Mouse (Mus musculus) adipocyte (in vitro differentiated cells): ENCODE results near the gene Gpr31b.
A peak's percentile ranks its signal among the peaks of the same experiment; 100 is the strongest.
"Not testable (repeated sequence)": the region's sequence is repeated elsewhere in the genome, so short reads cannot be mapped to it uniquely, and the experiment has no call there.

Experiments used
- DNase-seq: peaks from one replicate; pipeline ENCODE4 v3.0.0-alpha.2; 2016; ENCODE audit warnings: low spot score

Gpr31b gene

DNA sequence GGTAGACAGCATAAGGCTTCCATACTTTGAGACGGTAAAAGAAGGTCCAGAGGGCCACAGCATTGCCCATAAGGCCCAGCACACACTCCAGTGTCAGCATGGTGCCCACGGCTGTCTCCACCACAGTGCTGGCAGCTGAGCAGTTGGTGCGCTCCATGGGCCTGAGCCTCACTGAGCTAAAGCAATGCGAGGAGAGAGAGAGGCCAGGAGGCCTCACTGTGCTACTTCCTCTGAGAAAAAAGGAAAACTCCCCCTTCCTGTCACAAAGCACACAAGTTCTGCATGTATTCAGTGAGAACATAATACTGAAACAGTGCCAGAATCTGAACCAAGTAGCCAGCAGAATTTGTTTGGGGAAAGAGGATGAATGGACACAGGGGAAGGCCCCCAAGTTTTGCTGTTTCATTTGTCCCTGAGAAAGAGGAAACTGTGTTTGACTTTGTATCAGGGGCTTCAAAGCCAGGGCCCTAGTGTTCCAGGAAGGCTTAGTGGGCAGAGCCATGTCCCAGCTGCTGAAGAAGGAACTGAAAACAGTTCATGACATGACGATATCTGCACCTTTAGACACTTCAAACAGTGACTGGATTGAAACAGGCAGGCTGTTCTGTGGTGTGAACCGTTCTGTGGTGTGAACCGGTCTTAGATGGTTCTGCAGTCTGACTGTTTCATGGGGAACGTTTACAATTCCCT, at the start of gene Gpr31b:
Gene Gpr31b, minus strand, starts transcription at position 173 of the 690 bp plus-strand sequence.
- DNase-seq: not testable (repeated sequence)

DNA sequence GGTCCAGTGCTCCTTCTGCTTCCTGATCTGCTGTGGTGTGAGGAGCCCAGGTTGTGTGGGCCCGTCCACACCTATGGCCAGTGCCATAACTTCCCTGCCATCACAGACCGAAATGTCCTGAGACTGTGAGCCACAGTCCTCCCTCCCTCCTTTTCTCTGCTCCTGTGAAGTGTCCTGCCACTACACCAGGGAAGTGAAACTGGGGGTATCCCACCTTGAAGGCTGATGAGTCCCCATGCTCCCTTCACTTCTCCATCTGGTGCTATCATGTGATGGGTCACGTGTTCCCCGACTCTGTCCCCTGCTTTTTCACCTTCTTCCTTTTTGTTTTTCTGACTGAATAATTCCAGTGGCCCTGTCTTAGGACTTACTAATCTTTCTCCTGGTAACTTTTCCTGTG, 40.9 kb upstream of the Gpr31b start:
- DNase-seq: not testable (repeated sequence)

GRCm38 (mm10) chr17:13092100-13092764, 40.1 kb upstream of the Gpr31b start:
- not testable (repeated sequence) for DNase-seq

- DNase-seq: not testable (repeated sequence)
Measured at GRCm38 (mm10) chr17:13091510-13091909, 39.4 kb upstream of the Gpr31b start.

- not testable (repeated sequence) for DNase-seq
Measured at GRCm38 (mm10) chr17:13069227-13069626, 17.1 kb upstream of the Gpr31b start.

DNA sequence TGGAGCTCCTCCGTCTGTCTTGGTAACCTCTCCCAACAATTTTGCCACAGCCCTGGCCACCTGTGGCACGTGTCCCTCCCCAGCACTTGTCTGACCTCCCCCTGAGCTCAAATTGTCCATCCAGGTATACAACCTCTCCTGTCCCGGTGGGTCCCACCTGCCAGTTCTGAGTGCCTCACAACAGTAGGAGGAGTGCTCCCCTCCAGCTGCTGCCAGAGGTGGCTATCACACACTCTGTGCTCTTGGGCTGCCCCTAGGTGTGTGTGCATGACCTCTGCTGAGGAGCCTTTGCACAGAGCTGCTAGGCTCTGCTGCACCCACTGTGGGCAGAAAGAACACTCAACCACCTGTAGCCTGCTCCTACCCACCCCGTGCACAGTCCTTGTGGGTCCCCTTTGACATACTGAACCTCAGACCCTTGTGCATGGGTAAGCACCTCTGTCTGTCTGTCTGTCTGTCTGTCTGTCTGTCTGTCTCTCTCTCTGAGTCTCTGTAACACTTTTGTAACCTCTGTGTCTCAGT, 15.8 kb upstream of the Gpr31b start:
- not testable (repeated sequence) for DNase-seq

- not testable (repeated sequence) for DNase-seq
Measured at GRCm38 (mm10) chr17:13062882-13063281, 10.8 kb upstream of the Gpr31b start.

DNA sequence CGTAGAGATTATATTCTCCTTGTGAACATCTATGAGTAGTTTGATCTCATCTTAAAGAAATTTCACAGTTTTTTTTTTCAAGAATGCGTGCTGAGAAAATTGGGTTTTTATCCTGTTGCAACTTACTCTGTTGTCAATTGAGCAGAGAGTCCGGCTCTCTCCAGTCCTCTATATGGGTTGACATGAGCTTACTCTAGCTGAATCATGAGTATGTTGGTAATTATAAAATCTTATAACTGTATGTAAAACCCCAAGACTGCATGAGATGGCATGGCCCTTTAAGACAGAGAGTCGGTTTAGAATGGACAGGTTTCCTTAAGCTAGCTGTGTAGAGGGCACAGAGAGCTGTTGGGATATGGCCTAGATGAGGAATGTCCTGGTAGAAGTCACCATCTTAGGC, 8.7 kb upstream of the Gpr31b start, which contains the start of gene Tcp10b:
Gene Tcp10b, plus strand, starts transcription at position 301 of the 400 bp plus-strand sequence.
- not testable (repeated sequence) for DNase-seq

GRCm38 (mm10) chr17:13043846-13044673, 8.0 kb downstream of the Gpr31b start:
- peak; percentile 74 for DNase-seq

- DNase-seq: not testable (repeated sequence)
Measured at GRCm38 (mm10) chr17:13036627-13037192, 15.4 kb downstream of the Gpr31b start.

DNA sequence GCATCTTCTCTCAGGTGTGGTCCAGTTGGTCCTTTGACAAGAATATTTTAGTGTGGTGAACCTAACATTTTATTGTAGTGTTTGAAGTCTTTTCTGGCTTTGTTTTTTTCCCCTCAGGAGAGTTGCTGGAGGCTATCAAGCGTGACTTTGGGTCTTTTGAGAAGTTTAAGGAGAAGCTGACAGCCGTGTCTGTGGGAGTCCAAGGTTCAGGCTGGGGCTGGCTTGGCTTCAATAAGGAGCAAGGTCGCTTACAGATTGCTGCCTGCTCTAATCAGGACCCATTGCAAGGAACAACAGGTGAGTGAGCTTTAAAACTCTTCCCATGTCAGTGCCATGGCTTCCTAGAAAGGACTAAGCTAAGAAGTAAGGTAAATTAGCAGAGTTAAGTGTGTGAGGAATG, 38.8 kb downstream of the Gpr31b start:
- DNase-seq: no peak

DNA sequence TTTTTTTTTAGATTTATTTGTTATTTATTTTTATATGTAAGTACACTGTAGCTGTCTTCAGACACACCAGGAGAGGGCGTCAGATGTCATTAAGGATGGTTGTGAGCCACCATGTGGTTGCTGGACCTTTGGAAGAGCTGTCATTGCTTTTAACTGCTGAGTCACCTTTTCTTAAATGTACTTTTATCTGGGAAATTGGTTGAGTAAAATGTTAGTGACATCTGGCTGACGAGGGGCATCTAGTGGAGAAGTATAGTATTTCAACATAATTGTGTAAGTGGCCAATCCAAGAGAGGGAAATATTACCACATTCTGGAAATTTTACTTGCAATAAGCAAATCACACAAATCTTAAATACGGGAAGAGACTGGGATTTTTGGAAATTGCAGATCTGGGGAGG, 42.2 kb downstream of the Gpr31b start:
- DNase-seq: peak; percentile 90

- peak; percentile 35 for DNase-seq
Measured at GRCm38 (mm10) chr17:13008528-13008927, 43.6 kb downstream of the Gpr31b start.

DNA sequence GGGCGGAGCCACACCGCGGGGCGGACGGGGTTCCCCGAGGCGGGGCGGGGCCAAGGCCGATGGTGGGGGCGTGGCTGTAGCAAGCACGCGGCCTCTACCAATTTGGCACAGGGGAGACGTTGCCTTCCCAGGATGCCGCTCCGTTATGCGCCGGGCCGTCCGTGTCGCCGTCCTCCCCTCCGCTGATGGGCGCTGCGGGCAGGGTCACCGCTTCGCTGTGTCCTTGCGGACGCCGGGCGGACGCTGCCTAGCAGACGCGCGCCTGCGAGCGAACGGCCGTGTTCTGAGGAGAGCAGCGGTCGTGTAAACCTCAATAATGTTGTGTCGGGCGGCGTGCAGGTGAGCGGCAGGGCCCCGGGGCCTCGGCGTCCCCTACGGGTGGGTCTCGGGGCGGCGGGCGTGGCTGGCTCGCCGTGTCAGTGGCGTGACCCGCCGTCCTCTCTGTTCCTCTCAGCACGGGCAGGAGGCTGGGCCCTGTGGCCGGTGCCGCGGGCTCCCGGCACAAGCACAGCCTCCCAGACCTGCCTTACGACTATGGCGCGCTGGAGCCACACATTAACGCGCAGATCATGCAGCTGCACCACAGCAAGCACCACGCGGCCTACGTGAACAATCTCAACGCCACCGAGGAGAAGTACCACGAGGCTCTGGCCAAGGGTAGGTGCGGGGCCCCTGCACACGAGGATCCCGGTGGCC, 44.2 kb downstream of the Gpr31b start:
- DNase-seq: peak; percentile 98

DNA sequence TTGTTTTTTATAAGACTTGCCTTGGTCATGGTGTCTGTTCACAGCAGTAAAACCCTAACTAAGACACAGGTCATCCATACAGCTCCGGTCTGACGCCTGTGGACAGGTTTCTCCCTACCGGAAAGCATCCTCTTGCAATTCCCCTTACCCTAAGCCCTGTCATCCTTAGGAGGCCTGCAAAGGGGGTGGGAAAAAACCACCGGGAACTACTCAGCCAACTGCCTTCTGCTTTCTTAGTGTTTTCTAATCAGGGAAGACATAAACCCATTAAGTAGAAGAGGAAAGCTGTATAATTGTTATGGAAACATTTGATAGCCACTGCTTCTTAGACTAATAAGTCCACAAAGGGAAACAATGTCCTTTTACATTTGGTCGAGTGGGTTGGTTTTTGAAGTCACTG, 45.1 kb downstream of the Gpr31b start:
- no peak for DNase-seq

DNA sequence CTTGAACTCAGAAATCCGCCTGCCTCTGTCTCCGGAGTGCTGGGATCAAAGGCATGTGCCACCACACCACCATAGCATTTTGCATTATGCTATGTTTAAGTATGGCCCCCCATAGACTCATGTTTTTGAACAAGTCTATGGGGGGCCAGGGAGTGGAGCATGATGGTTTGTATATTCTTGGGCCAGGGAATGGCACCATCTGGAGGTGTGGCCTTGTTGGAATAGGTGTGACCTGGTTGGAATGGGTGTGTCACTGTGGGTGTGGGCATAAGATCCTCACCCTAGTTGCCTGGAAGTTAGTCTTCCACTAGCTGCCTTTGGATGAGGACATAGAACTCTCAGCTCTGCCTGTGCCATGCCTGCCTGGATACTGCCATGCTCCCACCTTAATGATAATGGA, 45.5 kb downstream of the Gpr31b start, which contains the start of gene Sod2:
Gene Sod2, plus strand, starts transcription at position 301 of the 400 bp plus-strand sequence.
- not testable (repeated sequence) for DNase-seq

- not testable (repeated sequence) for DNase-seq
Measured at GRCm38 (mm10) chr17:13004436-13004835, 47.7 kb downstream of the Gpr31b start.

DNA sequence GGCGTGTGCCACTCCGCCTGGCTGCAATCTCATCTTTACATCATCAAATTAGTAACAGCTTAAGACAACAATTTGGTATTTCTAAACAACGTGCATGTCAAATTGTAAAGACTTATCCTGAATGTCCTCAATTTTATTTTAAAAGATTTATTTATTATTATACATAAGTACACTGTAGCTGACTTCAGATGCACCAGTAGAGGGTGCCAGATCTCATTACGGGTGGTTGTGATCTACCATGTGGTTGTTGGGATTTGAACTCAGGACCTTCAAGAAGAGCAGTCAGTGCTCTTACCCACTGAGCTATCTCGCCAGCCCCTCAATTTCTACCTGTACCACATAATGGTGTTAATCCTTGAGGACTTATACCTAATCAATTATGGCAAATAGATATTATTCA, 49.9 kb downstream of the Gpr31b start:
- DNase-seq: not testable (repeated sequence)
